Mouse (Mus musculus) forebrain, embryonic 13.5 days (tissue): ENCODE data around the gene Slc9c1. TPM values are rescaled to one million over a fixed set of nuclear protein-coding genes. Genes with fewer than 3 reads are reported as not detected.

Experiments
- ATAC-seq: fragments of 200-750 bp; cut with Nextera tagmentation; 2 replicates; pipeline ENCODE4 v1.8.0; 2017
- H3K27ac ChIP-seq: fragments of 300-500 bp; sonication (generic); 2 replicates; pipeline ENCODE4 v1.5.1; 2015; ENCODE audit warnings: inconsistent platforms, mild to moderate bottlenecking, moderate library complexity
- H3K27me3 ChIP-seq: fragments of 300-500 bp; sonication (generic); 2 replicates; pipeline ENCODE4 v1.6.1; 2015; ENCODE audit warnings: mild to moderate bottlenecking, inconsistent platforms
- H3K36me3 ChIP-seq: fragments of 300-500 bp; sonication (generic); 2 replicates; pipeline ENCODE4 v1.6.1; 2015; ENCODE audit warnings: mild to moderate bottlenecking, inconsistent platforms; ENCODE audit not compliant: poor library complexity, severe bottlenecking
- H3K4me1 ChIP-seq: fragments of 300-500 bp; sonication (generic); 2 replicates; pipeline ENCODE4 v1.6.1; 2015; ENCODE audit warnings: inconsistent platforms
- H3K4me2 ChIP-seq: fragments of 300-500 bp; sonication (generic); 2 replicates; pipeline ENCODE4 v1.6.1; 2015; ENCODE audit warnings: inconsistent platforms, mild to moderate bottlenecking, moderate library complexity
- H3K4me3 ChIP-seq: fragments of 300-500 bp; sonication (generic); 2 replicates; pipeline ENCODE4 v1.5.1; 2015; ENCODE audit warnings: mild to moderate bottlenecking, inconsistent platforms
- H3K9ac ChIP-seq: fragments of 300-500 bp; sonication (generic); 2 replicates; pipeline ENCODE4 v1.6.1; 2015; ENCODE audit warnings: mild to moderate bottlenecking, inconsistent platforms
- H3K9me3 ChIP-seq: fragments of 300-500 bp; sonication (generic); replicated peaks from 2 replicates; pipeline ENCODE4 v1.6.1; 2016; ENCODE audit warnings: inconsistent platforms
- WGBS: fragments of 180-500 bp; shearing (Covaris S2); methylation state at CpG from one replicate; pipeline ENCODE4 v1.1.7; 2015; 5-methylcytosine and 5-hydroxymethylcytosine counted together
- polyA plus RNA-seq: library from polyadenylated mRNA; unstranded; fragments of >200 nt; fragmentation: Nextera tagmentation; extraction: Ambion mirVana; gene quantifications from 2 replicates; pipeline ENCODE4 v1.2.1, GENCODE M21; 2015

The Slc9c1 gene
- polyA plus RNA-seq, 1 experiment from 2014 or later, result not detected

DNA sequence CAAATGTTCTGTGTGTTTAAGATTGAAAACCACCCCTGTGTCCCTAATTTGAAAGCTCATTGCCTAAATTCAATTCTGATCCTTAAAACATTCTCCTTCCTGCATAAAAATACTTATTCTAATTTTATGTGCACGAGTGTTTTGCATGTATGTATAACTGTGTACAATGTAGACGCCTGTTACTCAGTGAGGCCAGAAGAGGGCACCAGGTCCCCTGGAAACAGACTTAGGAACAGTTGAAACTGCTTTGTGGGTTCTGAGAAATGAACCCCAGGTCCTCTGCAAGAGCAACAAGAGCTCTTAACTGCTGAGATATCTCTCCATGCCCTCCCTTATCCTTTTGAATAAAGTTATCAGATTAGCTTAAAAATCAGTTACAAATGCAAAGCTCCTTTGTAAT lies 47.4 kb downstream of the Slc9c1 start:
- H3K27me3 ChIP-seq, result no peaks in the 10 kb centered on the region
- WGBS, result 29% methylated on average over 2 of the region's 2 CpGs
- ATAC-seq, result no peak
- H3K4me1 ChIP-seq, result no peaks in the 10 kb centered on the region
- no peak overlapping the region for H3K4me2 ChIP-seq
- no peak overlapping the region for H3K27ac ChIP-seq
- H3K9ac ChIP-seq, result no peak overlapping the region
- no peaks in the 10 kb centered on the region for H3K9me3 ChIP-seq
- no peaks in the 10 kb centered on the region for H3K36me3 ChIP-seq
- no peak overlapping the region for H3K4me3 ChIP-seq

DNA sequence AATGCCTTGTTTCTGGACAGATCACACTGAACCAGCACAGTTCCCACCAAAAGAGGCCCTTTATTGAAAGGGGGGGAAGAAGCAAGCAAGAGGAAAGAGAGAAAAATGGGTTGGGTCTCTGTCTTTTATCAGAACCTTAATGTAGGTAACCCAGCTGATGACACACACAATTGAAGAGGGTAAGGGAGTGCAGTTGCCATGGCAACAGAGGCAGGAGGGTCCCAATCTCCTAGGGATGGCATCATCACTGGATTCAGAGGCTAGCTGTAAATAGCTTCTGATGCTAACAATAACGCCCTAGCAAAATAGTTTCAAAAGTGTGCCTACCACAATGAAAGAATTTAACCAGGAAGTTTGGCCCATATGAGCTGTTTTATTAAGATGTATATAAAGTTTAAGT lies 58.5 kb downstream of the Slc9c1 start:
- WGBS, result 43% methylated on average over 1 of the region's 1 CpGs
- no peaks in the 10 kb centered on the region for H3K36me3 ChIP-seq
- H3K27ac ChIP-seq, result no peak overlapping the region
- H3K9ac ChIP-seq, result no peak overlapping the region
- H3K4me1 ChIP-seq, result no peaks in the 10 kb centered on the region
- ATAC-seq, result peak; percentile 58; the same call in 1 of the 2 replicates
- no peaks in the 10 kb centered on the region for H3K9me3 ChIP-seq
- no peak overlapping the region for H3K4me2 ChIP-seq
- no peaks in the 10 kb centered on the region for H3K27me3 ChIP-seq
- H3K4me3 ChIP-seq, result no peak overlapping the region

DNA sequence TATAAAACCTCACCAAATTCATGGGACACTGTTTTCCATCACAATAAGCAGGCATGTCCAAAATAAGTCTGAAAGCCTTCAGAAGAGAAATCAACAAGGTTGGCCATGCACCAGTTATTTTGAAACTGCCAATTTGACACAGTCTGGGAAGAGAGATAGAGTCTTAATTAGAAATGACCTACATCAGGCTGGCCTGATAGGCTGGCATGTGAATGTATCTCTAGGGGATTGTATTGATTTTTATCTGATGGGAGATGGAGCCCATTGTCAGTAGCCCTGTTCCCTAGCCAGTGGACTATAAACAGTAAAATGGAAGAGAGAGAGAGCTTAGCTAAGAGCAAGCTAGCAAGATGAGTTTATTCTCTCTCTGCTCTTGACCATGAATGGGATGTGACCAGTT lies 60.4 kb downstream of the Slc9c1 start:
- no peak for ATAC-seq
- Histone ChIP-seq H3K4me2 (no peak overlapping the region), H3K27ac (no peak overlapping the region), H3K27me3 (no peaks in the 10 kb centered on the region), H3K9ac (no peak overlapping the region), H3K36me3 (no peaks in the 10 kb centered on the region), H3K4me1 (no peaks in the 10 kb centered on the region), H3K4me3 (no peak overlapping the region), H3K9me3 (no peaks in the 10 kb centered on the region)

DNA sequence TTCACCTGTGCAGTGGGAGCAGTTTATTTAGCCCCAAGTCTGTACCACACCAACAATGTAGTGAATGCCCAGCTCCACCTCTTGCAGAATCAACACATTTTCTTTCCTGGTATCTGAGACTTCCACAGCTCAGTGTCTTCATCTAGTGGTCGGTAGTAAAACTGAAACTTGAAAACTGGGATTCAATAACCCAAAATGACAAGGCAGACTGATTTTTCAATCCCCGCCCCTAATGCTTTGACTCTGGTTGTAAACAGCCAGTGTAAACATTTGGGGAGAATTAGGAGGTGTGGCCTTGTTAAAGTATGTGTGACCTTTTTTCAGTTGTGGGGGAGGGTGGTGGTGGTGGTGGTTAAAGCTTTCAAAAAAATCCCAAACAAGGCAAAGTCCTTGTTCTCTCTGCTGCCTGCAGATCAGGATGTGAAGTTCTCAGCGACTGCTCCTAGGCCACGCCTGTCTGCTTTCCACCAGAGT lies 73.4 kb downstream of the Slc9c1 start:
- H3K9me3 ChIP-seq, result no peaks in the 10 kb centered on the region
- no peak overlapping the region for H3K9ac ChIP-seq
- H3K4me2 ChIP-seq, result no peak overlapping the region
- ATAC-seq, result no peak
- H3K27me3 ChIP-seq, result no peaks in the 10 kb centered on the region
- no peaks in the 10 kb centered on the region for H3K4me1 ChIP-seq
- H3K4me3 ChIP-seq, result no peak overlapping the region
- no peak overlapping the region for H3K27ac ChIP-seq
- no peaks in the 10 kb centered on the region for H3K36me3 ChIP-seq
- WGBS, result 62% methylated on average over 4 of the region's 4 CpGs

DNA sequence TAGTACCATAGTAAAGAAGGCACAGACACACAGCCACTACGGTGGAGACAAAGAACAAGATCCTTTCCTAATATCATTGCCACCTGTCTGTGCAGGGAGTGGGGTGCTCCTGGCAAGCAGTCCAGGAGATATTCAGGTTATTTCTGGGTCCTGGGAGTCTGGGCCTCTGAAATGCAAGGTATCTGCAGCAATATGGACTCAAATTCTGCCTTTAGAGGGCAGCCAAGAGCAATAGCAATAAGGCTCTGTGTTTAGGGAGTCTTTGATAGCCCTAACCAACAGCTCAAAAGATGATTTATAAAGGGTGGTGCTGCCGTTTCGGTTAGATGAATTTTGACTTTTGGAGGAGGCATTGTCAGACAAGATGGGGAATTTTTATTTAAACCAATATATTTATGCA lies 74.2 kb downstream of the Slc9c1 start:
- no peak overlapping the region for H3K27ac ChIP-seq

DNA sequence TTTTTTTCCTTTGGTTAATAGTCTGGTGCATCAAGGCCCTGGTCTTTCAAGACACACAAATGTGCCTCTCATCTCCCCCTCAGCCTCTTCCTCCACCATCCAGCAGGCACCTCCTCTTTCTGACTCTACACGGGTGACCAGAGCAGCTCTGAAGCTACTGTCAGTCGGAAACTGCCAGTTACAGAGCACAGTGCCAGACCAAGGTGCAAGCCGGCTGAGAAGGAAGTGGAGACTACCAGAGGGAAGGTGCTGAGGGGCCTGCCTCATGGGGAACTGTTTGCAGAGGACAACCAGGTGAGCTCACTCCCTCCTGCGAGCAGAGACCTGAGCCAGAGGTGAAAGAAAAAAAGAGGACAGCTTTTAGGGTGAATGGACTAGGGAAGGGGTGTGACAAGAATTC lies 75.2 kb downstream of the Slc9c1 start, which contains the start of gene Gcsam:
TSS of gene Gcsam (plus strand) at position 114 of the 400 bp plus-strand sequence.
- Histone ChIP-seq H3K27me3 (no peaks in the 10 kb centered on the region), H3K9me3 (no peaks in the 10 kb centered on the region), H3K36me3 (no peaks in the 10 kb centered on the region), H3K4me3 (no peak within 1 kb of the TSS), H3K4me2 (no peak within 1 kb of the TSS), H3K27ac (no peak within 1 kb of the TSS), H3K9ac (no peak within 1 kb of the TSS), H3K4me1 (no peaks in the 10 kb centered on the region)
- no peak for ATAC-seq
- 93% methylated on average over 4 of the region's 4 CpGs for WGBS

More for the DNA sequence above, 74.2 kb downstream of the Slc9c1 start:
- H3K9ac ChIP-seq, result no peak overlapping the region
- no peak overlapping the region for H3K4me3 ChIP-seq
- H3K4me1 ChIP-seq, result no peaks in the 10 kb centered on the region
- H3K27me3 ChIP-seq, result no peaks in the 10 kb centered on the region
- no peak overlapping the region for H3K4me2 ChIP-seq
- H3K36me3 ChIP-seq, result no peaks in the 10 kb centered on the region
- H3K9me3 ChIP-seq, result no peaks in the 10 kb centered on the region
- ATAC-seq, result 0 out of 2 replicates have a peak, but pooled peaks have one; percentile 24
- 88% methylated on average over 3 of the region's 3 CpGs for WGBS

DNA sequence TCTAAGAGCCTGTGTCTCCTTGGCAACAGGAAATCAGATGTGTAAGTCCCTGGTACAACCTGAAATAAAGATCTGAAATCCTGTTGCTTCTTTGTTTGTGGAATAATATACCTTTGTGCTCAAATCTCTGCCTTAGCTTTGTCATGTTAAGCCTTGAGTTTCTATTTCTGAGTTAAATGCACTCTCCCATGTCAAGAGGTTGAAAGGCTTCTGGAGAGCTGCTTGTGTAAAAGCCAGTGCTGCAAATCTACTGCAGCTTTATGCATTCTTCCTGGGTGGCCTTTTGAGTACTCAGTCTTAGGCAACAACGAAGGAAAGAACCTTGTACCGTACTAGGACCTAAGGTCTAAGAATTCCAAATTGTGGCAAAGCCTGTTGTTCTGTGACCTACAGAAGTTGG lies 78.1 kb downstream of the Slc9c1 start:
- WGBS, result 39% methylated on average over 2 of the region's 2 CpGs
- no peaks in the 10 kb centered on the region for H3K27me3 ChIP-seq
- H3K36me3 ChIP-seq, result no peaks in the 10 kb centered on the region
- H3K4me1 ChIP-seq, result no peaks in the 10 kb centered on the region
- no peak for ATAC-seq
- H3K9me3 ChIP-seq, result no peaks in the 10 kb centered on the region
- H3K9ac ChIP-seq, result no peak overlapping the region
- no peak overlapping the region for H3K27ac ChIP-seq
- no peak overlapping the region for H3K4me2 ChIP-seq
- H3K4me3 ChIP-seq, result no peak overlapping the region

DNA sequence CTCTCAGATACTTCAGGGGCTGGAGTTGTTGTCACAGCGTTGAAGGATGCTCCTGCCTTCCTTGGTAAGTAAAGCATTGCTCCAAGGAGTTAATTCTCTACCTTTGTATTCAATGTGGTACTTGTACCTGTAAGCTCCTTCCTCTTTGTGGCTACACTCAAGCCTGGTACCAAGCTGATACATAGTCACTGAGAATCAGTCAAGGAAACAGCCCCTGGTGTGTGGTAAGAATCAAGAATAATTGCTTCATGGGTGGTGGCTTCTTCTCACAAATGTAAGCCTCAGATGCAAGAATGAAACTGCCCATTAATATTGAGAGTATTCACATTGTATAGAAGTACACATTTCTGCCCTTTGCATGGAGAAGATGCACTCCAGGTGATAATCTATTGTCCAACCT lies 80.8 kb downstream of the Slc9c1 start:
- no peaks in the 10 kb centered on the region for H3K4me1 ChIP-seq
- no peak overlapping the region for H3K4me3 ChIP-seq
- no peak overlapping the region for H3K27ac ChIP-seq
- H3K36me3 ChIP-seq, result no peaks in the 10 kb centered on the region
- no peaks in the 10 kb centered on the region for H3K9me3 ChIP-seq
- 89% methylated on average over 1 of the region's 1 CpGs for WGBS
- no peak overlapping the region for H3K9ac ChIP-seq
- no peak for ATAC-seq
- no peaks in the 10 kb centered on the region for H3K27me3 ChIP-seq
- no peak overlapping the region for H3K4me2 ChIP-seq

DNA sequence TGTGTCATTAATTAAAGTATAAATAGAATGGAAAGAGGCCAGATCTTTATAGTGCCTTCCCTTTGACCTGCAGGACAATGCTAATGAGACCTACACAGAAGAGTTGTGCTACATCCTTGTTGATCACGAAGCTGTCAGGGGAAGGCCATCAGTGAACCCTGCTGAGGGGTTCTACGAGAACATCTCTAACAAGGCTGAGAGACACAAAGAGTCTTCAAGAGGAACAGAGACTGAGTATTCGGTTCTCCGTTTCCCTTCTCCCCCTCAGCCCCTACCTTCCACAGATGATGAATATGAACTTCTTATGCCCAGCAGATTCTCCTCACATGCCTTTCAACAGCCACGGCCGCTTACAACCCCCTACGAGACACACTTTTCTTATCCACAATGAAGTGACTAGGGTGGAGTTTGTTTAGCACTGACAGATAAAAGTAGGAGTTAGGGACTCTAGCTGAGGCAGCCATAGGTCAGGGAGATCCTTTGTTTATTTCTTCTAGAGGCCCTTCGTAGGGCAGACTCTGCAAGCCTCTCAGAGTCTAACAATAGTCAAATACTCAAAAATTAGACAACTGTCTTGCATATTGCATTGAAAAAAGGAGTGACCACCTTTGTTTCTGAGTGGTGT lies 84.8 kb downstream of the Slc9c1 start:
- Histone ChIP-seq H3K4me2 (no peak overlapping the region), H3K4me3 (no peak overlapping the region), H3K27me3 (no peaks in the 10 kb centered on the region), H3K36me3 (no peaks in the 10 kb centered on the region), H3K27ac (no peak overlapping the region), H3K4me1 (no peaks in the 10 kb centered on the region), H3K9me3 (no peaks in the 10 kb centered on the region), H3K9ac (no peak overlapping the region)
- ATAC-seq, result no peak
- 73% methylated on average over 8 of the region's 8 CpGs for WGBS

DNA sequence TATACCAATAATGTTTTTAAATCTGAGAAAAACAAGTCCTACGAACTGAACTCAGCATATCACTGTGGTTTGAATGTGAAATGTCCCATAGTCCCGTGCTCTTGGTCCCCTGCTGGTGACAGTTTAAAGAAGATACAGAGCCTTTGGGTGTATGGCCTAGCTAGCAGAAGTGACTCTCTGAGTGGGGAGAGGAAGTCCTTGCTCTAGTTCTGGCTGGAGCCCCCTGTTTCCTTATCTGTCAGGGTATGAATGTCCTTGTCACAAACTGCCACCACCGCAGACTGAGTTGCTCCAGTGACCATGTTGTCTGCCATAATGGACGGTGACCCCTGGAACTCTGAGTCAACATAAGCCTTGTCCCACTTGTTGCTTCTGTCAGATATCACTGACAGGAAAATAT lies 88.1 kb downstream of the Slc9c1 start:
- no peak overlapping the region for H3K4me3 ChIP-seq
- H3K9me3 ChIP-seq, result no peaks in the 10 kb centered on the region
- H3K9ac ChIP-seq, result no peak overlapping the region
- no peaks in the 10 kb centered on the region for H3K27me3 ChIP-seq
- no peaks in the 10 kb centered on the region for H3K36me3 ChIP-seq
- no peak overlapping the region for H3K27ac ChIP-seq
- H3K4me1 ChIP-seq, result no peaks in the 10 kb centered on the region
- ATAC-seq, result no peak
- H3K4me2 ChIP-seq, result no peak overlapping the region
- WGBS, result 92% methylated on average over 4 of the region's 4 CpGs

DNA sequence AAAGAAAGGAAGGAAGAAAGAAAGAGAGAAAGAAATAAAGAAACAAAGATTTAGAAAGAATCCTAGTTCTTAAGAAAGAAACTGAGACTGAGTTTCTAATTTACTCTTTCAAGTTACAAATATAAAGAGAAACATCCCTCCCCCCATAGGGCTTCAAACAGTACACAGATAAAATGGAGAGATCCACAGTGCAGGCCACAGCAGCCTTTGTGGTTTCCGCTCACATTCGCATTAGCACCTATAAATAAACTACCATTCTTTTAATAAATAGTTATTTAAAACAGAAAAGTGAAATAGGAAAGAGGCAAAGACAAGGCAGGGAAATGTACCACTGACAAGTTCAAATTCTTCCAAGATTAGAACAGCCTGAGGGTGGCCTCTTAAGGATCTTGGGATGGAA lies 89.7 kb downstream of the Slc9c1 start:
- 88% methylated on average over 2 of the region's 2 CpGs for WGBS
- H3K27me3 ChIP-seq, result no peaks in the 10 kb centered on the region
- H3K4me2 ChIP-seq, result no peak overlapping the region
- H3K9me3 ChIP-seq, result no peaks in the 10 kb centered on the region
- H3K36me3 ChIP-seq, result no peaks in the 10 kb centered on the region
- ATAC-seq, result no peak
- no peak overlapping the region for H3K27ac ChIP-seq
- no peak overlapping the region for H3K9ac ChIP-seq
- H3K4me3 ChIP-seq, result no peak overlapping the region
- no peaks in the 10 kb centered on the region for H3K4me1 ChIP-seq

DNA sequence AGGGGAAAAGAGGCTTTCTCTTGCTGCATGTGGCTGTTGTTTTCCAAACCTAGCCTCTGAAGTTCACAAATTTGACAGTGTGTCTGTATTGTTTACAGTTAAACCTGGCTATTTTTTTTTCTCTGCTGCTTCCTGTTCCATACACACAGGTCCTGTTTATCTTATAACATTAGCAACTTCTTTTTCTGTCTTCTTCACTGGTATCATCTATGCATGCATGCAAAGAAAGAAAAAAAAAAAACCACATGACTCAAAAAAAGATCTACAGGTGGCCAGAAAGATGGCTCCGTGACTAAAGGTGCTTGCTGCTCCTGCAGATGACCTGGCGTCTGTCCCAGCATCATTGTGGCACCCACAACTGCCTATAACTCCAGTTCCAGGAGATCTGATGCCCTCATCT lies 90.2 kb downstream of the Slc9c1 start:
- Histone ChIP-seq H3K4me1 (no peaks in the 10 kb centered on the region), H3K4me3 (no peak overlapping the region), H3K9ac (no peak overlapping the region), H3K27me3 (no peaks in the 10 kb centered on the region), H3K4me2 (no peak overlapping the region), H3K9me3 (no peaks in the 10 kb centered on the region), H3K36me3 (no peaks in the 10 kb centered on the region), H3K27ac (no peak overlapping the region)
- no peak for ATAC-seq
- 82% methylated on average over 2 of the region's 2 CpGs for WGBS

DNA sequence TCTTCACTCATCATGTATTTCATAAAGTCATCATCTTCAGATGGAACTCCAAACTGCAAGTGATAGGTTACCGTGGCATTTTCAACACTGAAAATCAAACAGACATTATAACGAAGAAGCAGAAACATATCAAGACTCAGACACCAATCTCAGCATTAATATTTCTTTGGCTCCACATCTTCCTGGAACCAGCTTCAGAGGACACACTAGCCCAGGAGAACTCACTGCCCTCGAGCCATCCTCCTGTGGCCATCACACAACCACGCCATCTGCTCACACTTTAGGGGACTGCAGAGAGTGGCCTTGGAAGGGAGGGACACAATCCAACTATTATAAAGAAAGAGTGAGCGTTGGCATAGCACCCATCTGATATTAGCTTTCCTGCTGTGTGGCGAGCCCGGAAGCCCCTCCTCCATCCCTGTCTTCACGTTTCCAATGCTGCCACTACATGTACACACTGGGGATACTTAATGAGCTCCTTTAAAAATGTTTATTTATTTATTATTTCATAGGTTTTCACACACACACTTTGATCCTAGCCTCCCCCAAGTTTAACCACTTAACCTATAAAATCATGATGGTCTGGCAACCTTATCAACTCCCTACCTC lies 94.5 kb downstream of the Slc9c1 start:
- no peaks in the 10 kb centered on the region for H3K9me3 ChIP-seq
- H3K9ac ChIP-seq, result no peak overlapping the region
- H3K27me3 ChIP-seq, result no peaks in the 10 kb centered on the region
- H3K4me1 ChIP-seq, result no peaks in the 10 kb centered on the region
- WGBS, result 87% methylated on average over 8 of the region's 8 CpGs
- no peaks in the 10 kb centered on the region for H3K36me3 ChIP-seq
- no peak overlapping the region for H3K27ac ChIP-seq
- ATAC-seq, result no peak
- H3K4me3 ChIP-seq, result no peak overlapping the region
- no peak overlapping the region for H3K4me2 ChIP-seq
